Mouse (Mus musculus) liver, adult 2 months (tissue): ENCODE measurements around the gene Prm1. TPM values are rescaled to one million over a fixed set of nuclear protein-coding genes. Genes with fewer than 3 reads are reported as not detected.

Experiments
- DNase-seq: peaks from one replicate; pipeline ENCODE4 v3.0.0-alpha.2; 2011; ENCODE audit warnings: low read depth, low spot score; ENCODE audit errors: extremely low read depth
- H3K27ac ChIP-seq: fragments of 200-500 bp; replicated peaks from 2 replicates; pipeline ENCODE4 v1.5.1; 2012; ENCODE audit warnings: low read depth, mild to moderate bottlenecking, control low read depth, inconsistent platforms, low read length; ENCODE audit not compliant: insufficient read depth
- H3K27me3 ChIP-seq: fragments of 200-500 bp; 2 replicates; pipeline ENCODE4 v1.6.1; 2012; ENCODE audit warnings: mild to moderate bottlenecking, moderate library complexity, low read length, inconsistent platforms; ENCODE audit not compliant: control insufficient read depth, insufficient read depth
- H3K36me3 ChIP-seq: fragments of 200-500 bp; 2 replicates; pipeline ENCODE4 v1.6.1; 2012; ENCODE audit warnings: low read length, inconsistent platforms; ENCODE audit not compliant: control insufficient read depth, insufficient read depth
- H3K4me1 ChIP-seq: fragments of 200-500 bp; 2 replicates; pipeline ENCODE4 v1.6.1; 2011; ENCODE audit warnings: low read length; ENCODE audit not compliant: control insufficient read depth, insufficient read depth
- H3K4me3 ChIP-seq: fragments of 200-500 bp; 2 replicates; pipeline ENCODE4 v1.5.1; 2011; ENCODE audit warnings: low read depth, mild to moderate bottlenecking, control low read depth, low read length, moderate library complexity; ENCODE audit not compliant: insufficient read depth
- H3K79me2 ChIP-seq: fragments of 200-500 bp; 2 replicates; pipeline ENCODE4 v1.6.1; 2012; ENCODE audit warnings: inconsistent platforms, mild to moderate bottlenecking, low read length, moderate library complexity; ENCODE audit not compliant: control insufficient read depth, insufficient read depth
- H3K9ac ChIP-seq: fragments of 200-500 bp; 2 replicates; pipeline ENCODE4 v1.6.1; 2012; ENCODE audit warnings: low read depth, mild to moderate bottlenecking, control low read depth, inconsistent platforms, low read length
- CTCF ChIP-seq: fragments of 200-500 bp; IDR thresholded peaks from 2 replicates; pipeline ENCODE4 v1.5.1; 2011; ENCODE audit warnings: low read depth, low read length, control low read depth
- POLR2A ChIP-seq: fragments of 200-500 bp; IDR thresholded peaks from 2 replicates; pipeline ENCODE4 v1.6.1; 2011; ENCODE audit warnings: low read length, control low read depth; ENCODE audit not compliant: insufficient read depth; ENCODE audit errors: extremely low read depth
- WGBS: fragments of 180-500 bp; shearing (Covaris S2); methylation state at CpG from one replicate; pipeline ENCODE4 v1.1.7; 2018; 5-methylcytosine and 5-hydroxymethylcytosine counted together
- polyA plus RNA-seq: library from polyadenylated mRNA; depleted of rRNA; stranded (reverse); fragments of >200 nt; gene quantifications from 2 replicates; pipeline ENCODE4 v1.2.3, GENCODE M21; 2012
- total RNA-seq: library from RNA; depleted of rRNA; stranded (reverse); fragments of >200 nt; gene quantifications from 2 replicates; pipeline ENCODE4 v1.2.3, GENCODE M21; 2014

Prm1 gene
- total and polyA plus RNA-seq, 2 experiments: not detected

- H3K4me1 ChIP-seq: no peaks in the 10 kb centered on the region
- DNase-seq: no peak
- no peak overlapping the region for H3K9ac ChIP-seq
- no peak for TF ChIP-seq CTCF
- no peak for TF ChIP-seq POLR2A
- WGBS: 91% methylated on average over 4 of the region's 4 CpGs
- H3K27me3 ChIP-seq: no peaks in the 10 kb centered on the region
- H3K4me3 ChIP-seq: no peak overlapping the region
- no peaks in the 10 kb centered on the region for H3K36me3 ChIP-seq
- no peaks in the 10 kb centered on the region for H3K79me2 ChIP-seq
- no peak overlapping the region for H3K27ac ChIP-seq
Measured at GRCm38 (mm10) chr16:10821387-10821786, 15.7 kb upstream of the Prm1 start.

- no peak for DNase-seq
- TF ChIP-seq CTCF: no peak
- no peak for TF ChIP-seq POLR2A
- WGBS: 80% methylated on average over 3 of the region's 3 CpGs
- peaks cover 2% of the 10 kb centered on the region; the same call in 1 of the 2 replicates for H3K4me1 ChIP-seq
- H3K27ac ChIP-seq: no peak overlapping the region
- H3K36me3 ChIP-seq: no peaks in the 10 kb centered on the region
- H3K9ac ChIP-seq: no peak overlapping the region
- no peaks in the 10 kb centered on the region for H3K27me3 ChIP-seq
- H3K4me3 ChIP-seq: no peak overlapping the region
- H3K79me2 ChIP-seq: no peaks in the 10 kb centered on the region
Measured at GRCm38 (mm10) chr16:10819966-10820365, 14.3 kb upstream of the Prm1 start.

GRCm38 (mm10) chr16:10818579-10819135 is 13.0 kb upstream of the Prm1 start:
- Histone ChIP-seq H3K4me1 (peaks cover 3% of the 10 kb centered on the region; the same call in 1 of the 2 replicates), H3K27me3 (no peaks in the 10 kb centered on the region), H3K36me3 (no peaks in the 10 kb centered on the region), H3K9ac (no peak overlapping the region), H3K27ac (no peak overlapping the region), H3K4me3 (no peak overlapping the region), H3K79me2 (no peaks in the 10 kb centered on the region)
- DNase-seq: no peak
- WGBS: 83% methylated on average over 4 of the region's 4 CpGs
- TF ChIP-seq POLR2A: no peak
- TF ChIP-seq CTCF: no peak

- Histone ChIP-seq H3K27me3 (no peaks in the 10 kb centered on the region), H3K9ac (no peak overlapping the region), H3K36me3 (no peaks in the 10 kb centered on the region), H3K27ac (no peak overlapping the region), H3K4me1 (peaks cover 3% of the 10 kb centered on the region; the same call in 1 of the 2 replicates), H3K79me2 (no peaks in the 10 kb centered on the region), H3K4me3 (no peak overlapping the region)
- WGBS: 26% methylated on average over 4 of the region's 4 CpGs
- peak; percentile 23 for DNase-seq
- no peak for TF ChIP-seq CTCF
- TF ChIP-seq POLR2A: no peak
Measured at GRCm38 (mm10) chr16:10814864-10815263, 9.2 kb upstream of the Prm1 start.

- Histone ChIP-seq H3K4me1 (peaks cover 3% of the 10 kb centered on the region; the same call in 1 of the 2 replicates), H3K27me3 (no peaks in the 10 kb centered on the region), H3K9ac (no peak overlapping the region), H3K27ac (no peak overlapping the region), H3K4me3 (no peak overlapping the region), H3K79me2 (no peaks in the 10 kb centered on the region), H3K36me3 (no peaks in the 10 kb centered on the region)
- DNase-seq: no peak
- 92% methylated on average over 4 of the region's 4 CpGs for WGBS
- TF ChIP-seq CTCF (no peak), POLR2A (no peak)
Measured at GRCm38 (mm10) chr16:10813726-10814125, 8.1 kb upstream of the Prm1 start.

GRCm38 (mm10) chr16:10812865-10813371 is 7.3 kb upstream of the Prm1 start, which contains the start of gene Gm11172:
Gene Gm11172, plus strand, starts transcription at chr16:10812915.
- H3K4me1 ChIP-seq: peaks cover 3% of the 10 kb centered on the region; the same call in 1 of the 2 replicates
- no peak for TF ChIP-seq CTCF
- DNase-seq: no peak
- no peak within 1 kb of the TSS for H3K9ac ChIP-seq
- no peaks in the 10 kb centered on the region for H3K27me3 ChIP-seq
- H3K79me2 ChIP-seq: no peaks in the 10 kb centered on the region
- H3K27ac ChIP-seq: no peak within 1 kb of the TSS
- no peak within 1 kb of the TSS for H3K4me3 ChIP-seq
- H3K36me3 ChIP-seq: no peaks in the 10 kb centered on the region
- 74% methylated on average over 2 of the region's 2 CpGs for WGBS
